Mouse (Mus musculus): ENCODE results near the gene C1ra.
"Not testable (repeated sequence)": the region's sequence is repeated elsewhere in the genome, so short reads cannot be mapped to it uniquely, and the experiment has no call there.

The C1ra gene

DNA sequence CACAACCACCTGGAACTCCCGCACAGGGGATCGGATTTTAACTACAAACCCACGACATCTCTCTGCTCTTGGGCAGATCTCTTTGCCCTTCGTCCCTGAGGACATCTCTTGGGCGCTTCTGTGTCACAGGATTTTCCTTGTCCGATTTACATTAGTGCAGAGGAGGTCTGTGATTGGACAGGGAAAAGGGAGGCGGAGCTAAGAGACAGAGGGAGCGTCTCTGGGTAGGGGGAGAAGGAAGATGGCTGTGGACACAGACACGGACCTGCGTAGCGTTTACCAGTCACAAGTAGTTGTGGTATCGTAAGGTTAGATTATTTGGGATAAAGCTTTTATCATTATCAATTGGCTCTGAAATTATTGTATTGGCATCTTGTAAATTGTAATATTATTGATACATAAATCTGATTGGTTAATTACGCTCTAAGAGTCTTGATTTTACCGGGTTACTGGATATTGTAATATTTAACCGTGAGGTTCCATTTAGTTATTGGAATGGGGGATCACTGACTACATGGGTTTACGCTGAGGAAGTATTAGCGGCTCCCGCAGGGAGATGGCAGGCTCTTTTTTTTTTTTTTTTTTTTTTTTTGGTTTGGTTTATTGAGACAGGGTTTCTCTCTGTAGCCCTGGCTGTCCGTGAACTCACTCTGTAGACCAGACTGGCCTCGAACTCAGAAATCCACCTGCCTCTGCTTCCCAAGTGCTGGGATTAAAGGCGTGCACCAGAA, 26.6 kb upstream of the C1ra start:
- no peak for DNase-seq (ENCODE audit: low spot score in 2 of 2)

DNA sequence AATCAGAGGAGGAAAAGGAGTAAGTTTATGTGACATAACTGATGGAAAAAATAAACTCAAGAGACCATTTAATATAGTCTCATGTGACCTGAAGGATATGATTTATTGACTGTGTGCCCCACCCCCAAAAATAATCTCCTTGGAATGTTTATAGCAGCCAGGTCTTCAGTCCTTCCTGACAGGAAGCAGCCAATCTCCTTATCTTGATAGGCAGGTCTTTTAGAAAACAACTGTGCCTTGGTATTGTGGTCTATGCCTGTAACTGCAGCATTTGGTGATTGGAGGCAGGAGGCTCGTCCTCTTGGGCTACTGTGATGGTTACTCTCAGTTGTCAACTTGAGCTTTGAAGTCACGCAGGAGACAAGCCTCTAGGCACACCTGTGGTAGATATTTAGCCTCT, 24.7 kb upstream of the C1ra start:
- no peak for DNase-seq (ENCODE audit: low spot score in 2 of 2)

DNA sequence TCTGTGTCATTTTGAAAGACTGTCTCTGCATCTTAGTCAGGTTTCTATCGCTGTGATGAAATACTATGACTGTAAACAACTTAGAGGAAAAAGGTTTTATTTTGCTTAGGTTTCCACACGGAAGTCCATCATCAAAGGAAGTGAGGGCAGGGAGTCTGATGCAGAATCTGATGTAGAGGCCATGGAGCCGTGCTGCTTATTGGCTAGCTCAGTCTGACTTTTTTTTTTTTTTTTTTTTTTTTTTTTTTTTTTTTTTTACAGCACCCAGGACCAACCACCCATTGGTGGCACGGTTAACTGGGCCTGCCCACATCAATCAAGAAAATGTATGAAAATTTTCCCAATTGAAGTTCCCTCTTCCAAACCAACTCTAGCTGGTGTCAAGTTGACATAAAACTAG, 23.3 kb upstream of the C1ra start:
- no peak for DNase-seq (ENCODE audit: low spot score in 2 of 2)

DNA sequence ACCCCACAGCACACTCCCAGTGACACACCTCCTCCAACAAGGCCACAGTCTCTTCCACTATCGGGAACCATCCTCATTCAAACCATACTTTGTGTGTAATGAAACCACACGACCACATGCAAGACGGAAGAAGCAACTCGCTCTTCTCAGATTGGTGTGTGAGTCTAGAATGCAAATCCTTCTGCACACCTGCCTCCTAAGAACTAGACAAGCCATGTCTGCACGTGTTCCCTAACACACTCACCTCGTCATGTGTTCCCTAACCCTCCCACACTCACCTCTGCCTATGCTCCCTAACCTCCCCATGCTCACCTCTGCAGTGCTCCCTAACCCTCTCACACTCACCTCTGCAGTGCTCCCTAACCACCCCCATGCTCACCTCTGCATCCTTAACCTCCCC, 20.8 kb upstream of the C1ra start:
- no peak for DNase-seq (ENCODE audit: low spot score in 2 of 2)

DNA sequence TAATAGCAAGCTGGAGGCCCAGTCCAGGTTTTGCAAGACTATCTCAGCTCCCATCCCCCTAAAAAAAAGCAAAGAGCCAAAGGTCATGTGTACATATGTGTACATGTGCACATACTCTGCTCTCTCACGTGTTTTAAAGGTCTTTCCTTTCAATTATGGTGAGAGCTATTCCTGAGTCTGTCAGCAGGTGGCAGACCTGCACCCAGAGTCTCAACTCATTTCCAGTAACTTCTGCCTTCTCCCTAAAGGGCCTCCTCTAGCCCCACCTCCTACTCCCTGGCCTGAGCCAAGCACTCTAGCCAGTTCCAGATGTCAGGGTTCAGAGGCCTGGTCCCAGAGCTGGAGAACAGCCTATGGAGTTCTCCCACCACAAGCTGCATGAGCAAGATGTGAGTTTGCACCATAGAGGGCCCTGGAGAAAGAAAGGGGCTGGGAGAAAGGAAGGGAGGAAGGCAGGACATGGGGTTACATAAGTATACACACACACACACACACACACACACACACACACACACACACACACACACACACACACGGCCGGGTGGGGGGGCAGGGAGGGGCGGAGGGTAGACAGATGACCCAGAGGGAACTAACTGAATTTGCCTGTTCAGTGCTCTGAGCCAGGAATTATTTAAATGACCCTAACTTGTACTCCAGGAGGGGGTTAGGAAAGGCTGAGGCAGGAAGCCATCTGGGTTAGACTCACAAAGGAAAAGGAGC, 19.2 kb upstream of the C1ra start, which contains the start of gene C1rl:
Gene C1rl (plus strand): TSS at position 272 of the 720 bp plus-strand sequence.
- peak; percentile 59 to 66 for DNase-seq (ENCODE audit: low spot score in 2 of 2)

DNA sequence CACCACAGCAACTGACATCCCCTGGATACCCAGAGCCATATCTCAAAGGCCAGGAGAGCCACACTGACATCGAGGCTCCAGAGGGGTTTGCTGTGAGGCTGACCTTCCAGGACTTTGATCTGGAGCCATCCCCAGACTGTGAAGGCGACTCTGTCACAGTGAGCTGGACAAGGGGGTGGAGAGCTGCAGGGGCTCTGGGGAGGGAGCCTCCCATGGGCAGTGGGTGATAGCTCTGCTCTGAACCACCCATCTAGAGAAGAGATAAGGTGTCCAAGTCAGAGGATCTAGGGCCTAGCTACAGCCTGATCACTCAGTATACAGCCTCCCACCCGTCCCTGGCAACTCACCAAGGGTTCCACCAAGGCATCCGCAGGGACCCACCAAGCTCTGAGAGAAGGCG, 18.3 kb upstream of the C1ra start:
- no peak for DNase-seq (ENCODE audit: low spot score in 2 of 2)

DNA sequence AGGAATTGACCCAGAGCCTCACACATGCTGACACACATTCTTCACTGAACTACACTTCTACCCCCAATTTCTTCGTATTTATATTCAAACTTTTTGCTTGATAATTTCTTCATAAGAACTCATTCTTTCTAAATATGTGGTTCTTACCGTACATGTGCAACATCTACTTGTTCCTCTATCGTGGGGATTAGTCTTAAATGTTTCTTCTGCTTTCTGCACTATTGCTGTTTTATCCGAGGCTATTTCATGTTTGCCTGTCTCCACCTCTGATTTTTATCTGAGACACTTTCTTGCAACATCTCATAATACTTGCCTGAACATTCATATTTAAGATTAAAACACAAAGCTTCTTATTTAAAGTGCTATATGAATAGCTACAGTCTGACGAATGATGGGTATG, 16.2 kb upstream of the C1ra start:
- DNase-seq (ENCODE audit: low spot score in 2 of 2): no peak

DNA sequence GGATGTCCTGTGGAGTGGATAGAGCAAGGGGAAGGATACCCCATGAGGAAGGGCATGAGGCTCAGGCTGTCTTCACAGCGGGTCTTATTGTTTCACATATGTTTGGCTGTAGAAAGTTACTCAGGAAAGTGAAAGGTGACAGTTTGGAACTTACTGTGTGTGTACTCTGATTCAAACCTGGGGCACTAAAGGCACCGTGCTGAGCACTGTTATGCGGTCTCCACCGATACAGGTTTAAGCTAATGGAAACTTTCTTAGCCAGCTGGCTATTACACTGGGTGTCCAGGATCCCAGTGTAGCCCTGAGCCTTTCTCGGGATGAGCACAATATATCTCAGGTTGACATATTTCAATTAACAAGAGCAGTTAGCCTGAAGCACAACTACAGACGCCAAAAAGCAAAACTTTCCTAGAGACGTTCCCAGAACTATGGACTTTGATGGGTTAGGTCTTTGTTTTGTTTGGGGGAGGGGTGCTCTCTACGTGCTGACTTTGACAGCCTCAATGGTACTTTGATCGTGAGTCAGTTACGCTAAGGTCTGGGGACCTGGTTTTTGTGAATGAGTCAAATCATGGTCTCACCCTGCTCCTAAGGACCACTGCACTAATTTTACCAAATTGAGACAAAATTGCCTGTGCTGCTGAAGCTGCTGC, 12.2 kb upstream of the C1ra start:
- DNase-seq (ENCODE audit: low spot score in 2 of 2): no peak

DNA sequence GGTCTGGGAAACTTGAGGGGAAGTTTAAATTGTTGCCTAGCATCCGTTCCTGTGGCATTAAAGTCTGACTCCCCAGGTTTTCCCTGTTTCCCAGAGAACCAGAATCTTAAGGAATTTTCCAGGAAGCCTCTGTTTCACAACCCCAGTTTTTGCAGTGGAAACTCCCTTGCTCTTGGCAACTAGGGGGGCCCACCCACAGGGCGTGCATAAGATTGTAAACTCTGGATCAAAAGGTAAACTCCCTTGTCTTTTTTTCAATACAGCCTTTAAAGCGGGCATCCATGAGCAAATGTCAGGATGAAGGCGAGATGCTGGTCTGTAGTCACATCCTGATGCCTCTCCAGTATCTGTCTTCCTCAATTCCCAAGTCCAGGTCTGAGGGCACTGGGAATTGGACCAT, 10.7 kb upstream of the C1ra start:
- no peak for DNase-seq (ENCODE audit: low spot score in 2 of 2)

DNA sequence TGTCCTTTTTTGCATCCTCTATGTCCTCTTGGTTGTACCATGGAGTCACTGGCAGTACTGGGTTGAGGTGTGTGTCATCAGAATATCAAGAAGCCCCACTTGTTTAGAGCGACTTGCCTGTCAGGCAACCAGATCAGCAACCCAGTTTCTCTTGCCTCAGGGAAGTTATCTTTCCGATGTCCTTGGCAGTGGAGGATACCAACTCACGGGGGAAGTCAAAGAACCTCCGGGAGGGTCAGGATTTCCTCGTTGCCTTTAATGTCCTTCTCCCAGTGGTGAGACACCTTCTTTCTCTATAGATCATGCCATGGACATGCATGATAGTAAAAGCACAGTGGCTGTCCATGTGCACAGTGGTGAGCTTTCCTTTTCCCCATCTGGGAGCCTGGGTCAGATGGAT, 10.2 kb upstream of the C1ra start:
- DNase-seq (ENCODE audit: low spot score in 2 of 2): no peak

DNA sequence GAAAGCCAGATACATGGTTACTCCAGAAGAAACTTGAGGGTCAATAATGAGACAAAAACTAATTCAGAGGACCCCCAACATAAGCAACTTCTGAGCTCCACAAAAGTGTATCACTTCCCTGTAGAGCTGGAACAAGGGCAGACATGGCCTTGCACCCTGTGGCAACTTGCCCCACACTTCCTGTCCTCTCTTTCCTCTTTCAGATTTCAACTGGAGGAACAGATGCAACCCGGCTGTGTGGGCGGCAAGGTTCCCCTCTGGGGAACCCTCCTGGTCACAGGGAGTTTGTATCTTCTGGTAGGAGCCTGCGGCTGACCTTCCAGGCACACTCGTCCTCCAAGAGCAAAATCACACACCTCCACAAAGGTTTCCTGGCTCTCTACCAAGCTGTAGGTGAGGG, 7.2 kb upstream of the C1ra start:
- DNase-seq (ENCODE audit: low spot score in 2 of 2): no peak

DNA sequence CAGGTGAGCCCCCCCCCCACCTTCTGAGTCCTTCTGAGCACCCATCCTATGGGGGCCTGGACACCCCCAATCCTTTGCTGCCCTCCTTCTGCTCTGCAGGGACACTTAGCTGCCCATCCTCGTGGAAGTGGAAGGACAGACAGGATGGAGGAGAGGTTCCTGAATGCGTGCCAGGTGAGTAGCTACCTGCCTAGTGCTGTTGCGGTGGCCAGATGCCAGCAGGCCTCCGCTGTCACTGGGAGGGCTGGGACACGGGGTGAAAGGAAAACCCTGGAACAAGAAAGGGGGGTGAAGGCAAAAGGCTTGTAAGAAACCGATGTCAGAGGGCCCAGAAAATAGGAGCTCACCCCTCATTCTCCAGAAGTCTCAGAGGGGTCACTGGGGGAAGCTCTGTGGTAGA, 5.2 kb upstream of the C1ra start:
- no peak for DNase-seq (ENCODE audit: low spot score in 2 of 2)

DNA sequence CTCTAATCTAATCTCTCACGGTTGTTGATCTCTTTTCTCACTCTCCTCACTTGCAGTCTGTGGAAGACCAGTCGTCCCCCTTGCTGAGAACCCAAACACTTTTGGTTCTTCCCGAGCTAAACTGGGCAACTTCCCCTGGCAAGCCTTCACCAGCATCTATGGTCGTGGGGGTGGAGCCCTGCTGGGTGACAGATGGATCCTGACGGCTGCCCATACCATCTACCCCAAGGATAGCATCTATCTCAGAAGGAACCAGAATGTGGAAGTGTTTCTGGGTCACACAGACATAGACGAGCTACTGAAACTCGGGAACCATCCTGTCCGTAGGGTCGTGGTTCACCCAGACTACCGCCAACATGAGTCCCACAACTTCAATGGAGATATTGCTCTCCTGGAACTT, 3.9 kb upstream of the C1ra start:
- no peak for DNase-seq (ENCODE audit: low spot score in 2 of 2)

DNA sequence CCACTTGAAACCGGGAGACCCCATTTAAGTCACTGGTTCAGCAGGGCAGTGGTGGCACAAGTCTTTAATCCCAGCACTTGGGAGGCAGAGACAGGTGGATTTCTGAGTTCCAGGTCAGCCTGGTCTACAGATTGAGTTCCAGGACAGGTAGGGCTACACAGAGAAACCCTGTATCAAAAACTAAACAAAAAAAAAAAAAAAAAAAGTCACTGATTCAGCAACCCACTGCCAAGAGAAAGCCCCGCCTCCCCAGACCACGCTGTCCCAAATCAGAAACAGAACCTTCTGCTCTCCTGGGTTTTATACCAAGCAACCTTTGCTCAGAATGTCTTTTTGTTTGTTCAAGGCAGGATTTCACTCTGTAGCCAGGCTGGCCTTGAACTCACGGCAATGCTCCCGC, 3.0 kb upstream of the C1ra start:
- not testable (repeated sequence) for DNase-seq (ENCODE audit: low spot score in 2 of 2)

DNA sequence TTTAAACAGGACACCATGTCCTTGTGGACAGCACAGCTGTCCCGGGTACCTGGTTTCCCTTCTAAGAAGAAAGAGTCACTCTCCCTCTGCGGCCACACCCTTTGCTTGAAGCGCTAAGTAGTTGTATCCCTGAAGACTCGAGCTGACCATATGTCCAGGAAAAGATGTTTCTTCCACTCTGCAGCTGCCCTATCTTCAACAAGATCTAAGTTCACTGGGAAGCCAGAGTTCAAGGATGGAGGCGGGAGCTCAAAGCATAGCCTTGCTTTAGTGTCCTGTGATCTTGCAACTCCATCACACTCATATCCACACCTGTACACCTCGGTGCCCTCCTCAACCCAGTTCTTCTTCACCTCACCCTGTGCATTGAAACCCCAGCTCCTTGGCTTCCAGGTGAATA, 269 bp upstream of the C1ra start:
- no peak for DNase-seq (ENCODE audit: low spot score in 2 of 2)

DNA sequence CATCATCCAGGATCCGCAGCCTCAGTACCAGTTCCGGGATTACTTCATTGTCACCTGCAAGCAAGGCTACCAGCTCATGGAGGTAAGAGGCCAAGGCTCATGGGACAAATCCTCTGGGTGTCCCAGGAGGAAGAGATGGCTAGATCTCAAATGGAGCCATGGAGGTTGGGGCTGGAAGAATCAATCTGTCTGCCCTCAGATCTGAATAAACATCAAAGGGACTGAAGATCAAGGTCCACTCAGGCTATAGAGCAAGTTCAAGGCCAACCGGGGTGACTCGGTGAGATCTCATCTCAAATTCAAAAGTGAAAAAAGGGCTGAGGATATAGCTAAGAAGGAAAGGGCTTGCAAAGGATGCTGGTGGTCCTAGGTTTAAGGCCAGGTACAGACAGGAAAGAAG, 5.5 kb downstream of the C1ra start:
- DNase-seq (ENCODE audit: low spot score in 2 of 2): not testable (repeated sequence)

DNA sequence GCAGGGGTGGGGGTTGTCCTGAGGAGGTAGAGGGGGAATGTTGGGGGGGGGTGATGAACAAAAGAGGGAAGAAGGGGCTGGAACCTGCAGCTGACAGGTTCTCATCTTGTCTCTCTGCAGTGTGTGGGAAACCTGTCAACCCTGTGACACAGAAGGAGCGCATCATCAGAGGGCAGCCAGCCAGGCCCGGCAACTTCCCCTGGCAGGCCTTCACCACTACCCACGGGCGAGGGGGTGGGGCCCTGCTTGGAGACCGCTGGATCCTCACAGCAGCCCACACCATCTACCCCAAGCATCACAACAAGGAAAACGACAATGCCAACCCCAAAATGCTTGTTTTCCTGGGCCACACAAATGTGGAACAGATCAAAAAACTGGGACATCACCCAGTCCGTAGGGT, 9.9 kb downstream of the C1ra start:
- not testable (repeated sequence) for DNase-seq (ENCODE audit: low spot score in 2 of 2)

DNA sequence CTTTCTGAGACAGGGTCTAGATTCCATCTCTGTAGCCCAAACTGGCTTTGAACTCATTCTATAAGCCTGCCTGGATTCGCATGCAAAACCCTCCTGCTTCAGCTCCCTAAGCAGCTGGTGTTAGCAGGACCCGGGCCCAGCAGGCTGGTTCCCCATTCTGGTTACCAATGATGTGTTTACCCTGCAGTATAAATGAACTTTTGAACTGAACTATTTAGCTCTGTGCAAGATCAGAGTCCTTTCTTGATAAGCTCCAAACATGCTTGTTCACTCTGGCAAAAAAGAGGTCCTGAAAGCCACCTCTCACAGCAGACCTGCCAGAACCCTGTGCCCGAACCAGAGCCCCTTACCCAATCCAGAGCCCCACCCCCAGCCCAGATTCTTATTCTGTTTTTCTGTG, 15.7 kb downstream of the C1ra start:
- no peak for DNase-seq (ENCODE audit: low spot score in 2 of 2)

DNA sequence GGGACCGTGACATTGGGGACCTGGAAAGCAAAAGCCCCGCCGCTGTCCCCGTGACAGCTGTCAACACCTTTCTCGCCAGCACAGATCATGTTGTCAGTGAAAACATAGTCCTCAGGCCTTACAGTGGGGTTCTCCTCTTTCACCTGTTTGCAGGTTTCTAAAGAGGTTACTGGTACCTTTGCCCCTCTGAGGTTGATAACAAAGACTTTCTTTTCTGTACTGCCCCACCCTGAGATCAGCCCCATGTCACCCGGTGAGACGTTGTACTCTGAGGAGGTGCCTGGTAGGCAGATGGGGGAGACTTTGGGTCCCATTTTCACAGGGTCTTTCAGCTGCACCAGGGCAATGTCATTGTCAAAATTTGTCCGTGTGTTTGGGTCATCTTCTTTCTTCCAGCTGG, 18.9 kb downstream of the C1ra start:
- DNase-seq (ENCODE audit: low spot score in 2 of 2): no peak

DNA sequence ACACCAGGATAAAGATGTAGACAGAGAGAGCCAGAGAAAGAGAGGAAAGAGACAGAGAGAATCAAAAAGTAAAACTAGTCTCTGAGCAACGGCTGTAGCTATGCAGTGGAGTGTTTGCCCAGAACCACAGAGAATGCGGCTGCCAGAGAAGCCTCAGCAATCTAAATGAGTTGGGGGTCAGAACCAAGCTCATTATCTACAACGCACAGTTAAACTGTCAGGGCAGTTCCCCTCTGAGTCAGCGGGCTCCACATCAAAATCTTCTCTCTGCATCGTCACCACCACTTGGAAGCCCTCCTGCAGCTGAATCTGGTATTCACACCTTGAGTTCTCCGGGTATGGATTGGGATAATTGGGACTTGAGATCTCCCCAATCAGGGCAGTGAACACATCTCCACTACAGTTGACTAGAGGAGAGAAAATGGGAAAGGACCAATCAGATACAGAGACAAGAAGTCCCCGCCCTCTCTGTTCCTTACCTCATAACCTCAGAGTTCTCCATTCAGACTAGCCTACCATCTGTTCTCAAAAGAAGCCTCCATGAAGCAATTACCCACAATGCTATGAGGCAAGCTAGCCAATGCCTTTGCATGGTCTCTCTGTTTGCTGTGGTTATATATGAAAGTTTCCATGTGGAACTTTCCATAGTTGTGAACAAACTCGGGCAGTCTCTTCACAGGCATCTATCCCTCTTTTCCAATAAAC, 24.1 kb downstream of the C1ra start:
- DNase-seq (ENCODE audit: low spot score in 2 of 2): not testable (repeated sequence)

DNA sequence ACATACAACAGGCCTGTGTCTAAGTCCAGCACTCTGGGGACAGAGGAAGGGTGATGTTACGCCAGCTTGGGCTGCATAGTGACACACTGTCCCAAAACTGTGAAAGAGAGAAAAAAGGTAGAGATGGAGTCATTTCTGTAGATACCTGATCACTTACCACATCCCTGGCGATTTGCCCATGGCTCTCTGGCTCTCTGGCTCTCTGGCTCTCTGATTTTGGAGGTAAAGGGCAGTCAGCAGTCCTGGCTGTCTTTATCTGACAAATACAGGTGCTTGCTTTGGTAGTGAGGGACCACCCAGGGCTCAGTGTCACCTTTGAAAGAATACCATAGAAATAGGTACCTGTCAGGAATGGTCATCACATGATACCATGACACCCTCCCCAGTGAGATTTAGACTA, 29.0 kb downstream of the C1ra start:
- DNase-seq (ENCODE audit: low spot score in 2 of 2): not testable (repeated sequence)

DNA sequence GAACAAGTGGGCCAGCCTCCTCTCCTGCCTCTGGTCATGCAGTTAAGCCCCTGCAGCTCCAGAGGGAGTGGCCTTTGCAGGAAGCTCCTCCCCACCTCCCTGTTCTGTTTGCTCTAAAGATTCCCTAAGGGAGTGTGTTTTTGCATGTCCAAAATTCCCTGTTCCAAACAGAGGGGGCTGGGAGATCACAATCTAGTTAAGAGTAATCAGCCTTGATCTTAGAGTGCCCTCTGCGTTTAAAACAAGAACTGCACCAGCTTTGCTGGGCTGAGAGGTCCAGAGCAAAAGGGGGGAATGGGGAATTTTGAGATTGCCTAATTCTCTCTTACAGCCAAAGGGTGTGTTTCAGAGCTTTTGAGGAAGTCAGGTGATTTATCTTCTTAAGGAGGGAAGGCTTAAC, 30.1 kb downstream of the C1ra start, which contains the start of gene C1s1:
Gene C1s1 (minus strand): TSS at position 76 of the 400 bp plus-strand sequence.
- peak; percentile 18 to 55 for DNase-seq (ENCODE audit: low spot score in 2 of 2)
